Mouse (Mus musculus): ENCODE data around the gene Pars2. TPM values are rescaled to one million over a fixed set of nuclear protein-coding genes. Genes with fewer than 3 reads are reported as not detected.

Pars2 gene
- polyA plus RNA-seq, 1 experiment from 2014 or later: 13.0 TPM

DNA sequence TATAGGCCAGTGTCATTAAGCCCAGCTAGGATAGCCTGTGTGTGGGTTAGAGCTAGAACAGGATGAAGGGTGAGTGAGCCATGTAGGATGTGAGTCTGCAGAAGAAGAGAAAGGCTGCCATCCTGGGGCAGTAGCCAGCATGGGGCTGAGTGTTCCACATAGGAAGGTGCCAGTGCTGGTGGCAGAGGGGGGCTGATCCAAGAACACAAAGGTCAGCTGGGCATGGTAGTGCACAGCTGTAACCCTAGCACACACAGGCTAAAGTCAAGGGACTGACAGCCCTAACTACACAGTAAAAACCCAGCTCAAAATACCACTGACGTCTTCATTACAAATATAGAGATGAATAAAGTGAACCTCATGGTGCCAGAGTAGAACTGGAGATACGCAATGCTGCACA lies 15.7 kb downstream of the Pars2 start:
- H3K36me3 ChIP-seq: peaks cover 100% of the 10 kb centered on the region
- no peak overlapping the region for H3K4me2 ChIP-seq
- no peaks in the 10 kb centered on the region for H3K4me1 ChIP-seq
- no peak overlapping the region for H3K4me3 ChIP-seq
- WGBS: 89% methylated on average over 2 of the region's 2 CpGs
- H3K9me3 ChIP-seq: no peaks in the 10 kb centered on the region
- no peak overlapping the region for H3K27ac ChIP-seq (replicated peaks)
- no peak for ATAC-seq (ENCODE audit: extremely low read depth, insufficient number of reproducible peaks, low FRiP score, low TSS enrichment)
- no peaks in the 10 kb centered on the region for H3K27me3 ChIP-seq (replicated peaks)
- H3K9ac ChIP-seq: no peak overlapping the region

DNA sequence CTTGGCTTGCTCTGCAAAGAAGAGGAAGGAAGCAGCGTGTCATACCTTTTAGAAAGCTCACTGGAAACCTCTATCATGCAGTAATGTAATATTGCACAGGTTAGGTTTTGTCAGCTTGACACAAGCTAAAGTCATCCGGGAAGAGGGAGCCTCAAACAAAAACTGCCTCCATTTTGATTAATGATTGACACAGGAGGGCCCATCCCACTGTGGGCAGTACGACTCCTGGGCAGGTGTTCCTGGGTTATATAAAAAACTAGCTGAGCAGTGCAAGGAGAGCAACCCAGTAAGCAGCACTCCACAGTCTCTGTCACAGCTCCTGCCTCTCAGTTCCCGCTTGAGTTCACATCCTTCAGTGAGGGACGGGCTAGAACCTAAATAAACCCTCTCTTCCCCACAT lies 25.9 kb downstream of the Pars2 start:
- no peak overlapping the region for H3K4me3 ChIP-seq
- peaks cover 53% of the 10 kb centered on the region for H3K36me3 ChIP-seq
- ATAC-seq (ENCODE audit: extremely low read depth, insufficient number of reproducible peaks, low FRiP score, low TSS enrichment): no peak
- WGBS: 86% methylated on average over 5 of the region's 5 CpGs
- peaks cover 10% of the 10 kb centered on the region for H3K4me1 ChIP-seq
- no peaks in the 10 kb centered on the region for H3K9me3 ChIP-seq
- H3K9ac ChIP-seq: no peak overlapping the region
- H3K27ac ChIP-seq (replicated peaks): no peak overlapping the region
- no peaks in the 10 kb centered on the region for H3K27me3 ChIP-seq (replicated peaks)
- H3K4me2 ChIP-seq: no peak overlapping the region

DNA sequence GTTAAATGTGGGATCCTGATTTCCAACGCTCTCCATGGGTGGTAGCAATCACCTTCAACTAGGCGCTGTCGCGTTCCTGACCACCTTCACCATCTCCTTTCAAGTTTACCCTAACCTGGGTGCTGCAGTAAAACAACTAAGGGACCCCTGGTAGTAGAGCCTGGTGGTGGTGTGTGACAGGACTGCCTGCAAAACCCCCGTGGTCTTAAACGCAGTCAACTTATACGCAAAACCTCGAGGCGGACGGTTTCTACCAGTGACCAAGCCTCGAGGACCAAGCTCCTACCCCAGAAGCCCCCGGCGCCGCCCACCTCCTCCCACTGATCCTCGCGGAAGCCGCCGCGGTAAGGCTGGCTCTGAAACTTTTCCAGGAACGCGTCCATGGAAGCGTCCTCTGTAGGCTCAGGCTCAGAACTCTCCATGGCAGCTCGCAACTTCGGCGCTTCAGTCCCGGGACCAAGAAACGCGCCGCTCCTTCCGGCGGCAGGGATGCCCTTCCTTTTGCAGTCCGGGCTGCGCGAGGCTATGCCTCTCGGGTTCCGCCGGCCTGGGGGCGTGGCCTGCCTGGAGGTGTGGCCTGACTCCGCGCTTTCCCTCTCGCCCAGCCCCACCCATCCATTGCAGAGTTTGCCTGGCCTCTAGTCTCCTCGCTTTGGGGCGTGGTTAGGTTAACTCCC lies 27.7 kb downstream of the Pars2 start, which contains the start of gene Ttc4:
Gene Ttc4, minus strand, starts transcription at position 503 of the 677 bp plus-strand sequence.
- Histone ChIP-seq H3K27ac (replicated peaks) (peak within 1 kb of the TSS; percentile 72), H3K4me2 (peak within 1 kb of the TSS; percentile 94), H3K36me3 (peaks cover 35% of the 10 kb centered on the region), H3K9ac (peak within 1 kb of the TSS; percentile 95), H3K4me3 (peak within 1 kb of the TSS; percentile 90), H3K27me3 (replicated peaks) (no peaks in the 10 kb centered on the region), H3K4me1 (peaks cover 10% of the 10 kb centered on the region), H3K9me3 (no peaks in the 10 kb centered on the region)
- under 1% methylated on average over 42 of the region's 43 CpGs for WGBS
- ATAC-seq (ENCODE audit: extremely low read depth, insufficient number of reproducible peaks, low FRiP score, low TSS enrichment): peak; percentile 94

DNA sequence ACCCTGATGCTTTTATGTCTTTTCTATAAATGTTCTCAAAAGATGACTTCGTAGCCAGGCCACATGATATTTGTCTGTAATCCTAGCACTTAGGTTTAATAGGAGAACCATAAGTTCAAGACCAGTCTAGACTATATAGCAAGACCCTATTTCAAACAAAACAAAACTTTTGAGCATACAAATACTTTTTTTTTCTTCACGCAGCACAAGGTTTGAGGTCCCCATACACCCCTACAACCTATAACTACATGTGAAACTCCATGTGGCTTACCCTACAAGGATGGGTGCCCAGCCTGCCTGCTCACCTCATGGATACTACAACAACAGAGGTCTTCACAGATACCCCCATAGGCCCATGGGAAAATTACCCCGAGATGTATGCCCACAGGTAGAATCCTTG lies 28.3 kb downstream of the Pars2 start:
- no peak overlapping the region for H3K27ac ChIP-seq (replicated peaks)
- WGBS: 39% methylated on average over 3 of the region's 3 CpGs
- ATAC-seq (ENCODE audit: extremely low read depth, insufficient number of reproducible peaks, low FRiP score, low TSS enrichment): no peak

DNA sequence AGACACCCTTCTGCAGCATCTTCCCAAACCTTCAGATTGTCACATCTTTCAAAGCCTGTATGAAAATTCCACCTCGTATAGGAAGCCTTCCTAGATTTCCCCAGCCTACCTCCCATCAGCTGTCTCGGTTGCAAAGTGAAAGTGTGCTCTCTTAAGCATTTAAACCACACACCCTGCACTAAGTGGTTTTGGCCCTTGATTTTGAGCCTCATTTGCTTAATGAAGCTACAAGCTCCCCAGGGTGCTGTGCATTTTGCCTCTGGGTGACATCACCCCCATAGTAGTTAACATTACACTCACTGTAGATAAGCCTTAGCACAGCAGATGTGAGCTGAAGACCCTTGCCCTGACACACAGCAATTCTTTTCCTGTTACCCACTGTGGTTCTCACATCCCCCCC lies 30.1 kb downstream of the Pars2 start:
- no peak overlapping the region for H3K4me3 ChIP-seq
- peaks cover 10% of the 10 kb centered on the region for H3K4me1 ChIP-seq
- 45% methylated on average over 2 of the region's 2 CpGs for WGBS
- H3K9ac ChIP-seq: no peak overlapping the region
- H3K27ac ChIP-seq (replicated peaks): no peak overlapping the region
- H3K36me3 ChIP-seq: peaks cover 11% of the 10 kb centered on the region
- H3K27me3 ChIP-seq (replicated peaks): no peaks in the 10 kb centered on the region
- no peak for ATAC-seq (ENCODE audit: extremely low read depth, insufficient number of reproducible peaks, low FRiP score, low TSS enrichment)
- no peak overlapping the region for H3K4me2 ChIP-seq
- H3K9me3 ChIP-seq: no peaks in the 10 kb centered on the region

More for the DNA sequence above, 28.3 kb downstream of the Pars2 start:
- Histone ChIP-seq H3K27me3 (replicated peaks) (no peaks in the 10 kb centered on the region), H3K36me3 (peaks cover 29% of the 10 kb centered on the region), H3K4me3 (peak overlapping the region; percentile 90), H3K9me3 (no peaks in the 10 kb centered on the region), H3K4me1 (peaks cover 10% of the 10 kb centered on the region), H3K9ac (no peak overlapping the region), H3K4me2 (peak overlapping the region; percentile 94)

DNA sequence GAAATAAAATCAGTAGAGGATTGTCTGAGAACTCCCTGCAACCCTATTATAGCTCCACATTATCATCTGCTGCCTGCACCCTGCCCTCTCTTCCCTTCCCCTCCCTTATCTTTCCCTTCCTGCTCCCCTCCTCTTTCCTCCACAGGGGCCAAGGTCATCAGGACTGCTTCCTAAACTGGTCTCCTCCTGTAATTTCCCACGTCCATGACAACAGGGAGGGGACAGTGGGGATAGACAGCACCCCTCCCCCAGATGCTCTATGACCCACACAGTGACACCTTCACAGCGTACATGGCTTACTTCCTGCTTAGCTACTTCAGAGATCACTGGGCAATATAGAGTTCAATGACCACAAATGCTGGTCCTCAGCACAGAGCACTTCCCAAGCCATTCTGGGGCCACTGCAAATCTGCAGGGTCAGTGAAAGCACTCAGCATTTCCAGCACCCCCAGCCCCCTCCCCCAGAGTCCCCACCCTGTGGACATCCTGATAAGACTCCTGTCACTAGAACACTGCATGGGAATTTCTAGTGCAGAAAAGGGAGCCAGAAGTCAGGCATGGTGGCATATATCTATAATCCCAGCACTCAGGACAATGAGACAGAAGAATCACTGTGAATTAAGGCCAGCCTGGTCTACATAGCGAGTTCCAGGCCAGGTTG lies 37.9 kb downstream of the Pars2 start:
- ATAC-seq (ENCODE audit: extremely low read depth, insufficient number of reproducible peaks, low FRiP score, low TSS enrichment): 0 out of 2 replicates have a peak, but pooled peaks have one; percentile 42
- WGBS: 32% methylated on average over 3 of the region's 3 CpGs
- Histone ChIP-seq H3K36me3 (no peaks in the 10 kb centered on the region), H3K27me3 (replicated peaks) (peaks cover 12% of the 10 kb centered on the region; the same call in 1 of the 2 replicates), H3K9ac (no peak overlapping the region), H3K4me1 (peaks cover 12% of the 10 kb centered on the region; the same call in 1 of the 2 replicates), H3K27ac (replicated peaks) (peak overlapping the region; percentile 65), H3K4me3 (no peak overlapping the region), H3K9me3 (no peaks in the 10 kb centered on the region), H3K4me2 (no peak overlapping the region)

DNA sequence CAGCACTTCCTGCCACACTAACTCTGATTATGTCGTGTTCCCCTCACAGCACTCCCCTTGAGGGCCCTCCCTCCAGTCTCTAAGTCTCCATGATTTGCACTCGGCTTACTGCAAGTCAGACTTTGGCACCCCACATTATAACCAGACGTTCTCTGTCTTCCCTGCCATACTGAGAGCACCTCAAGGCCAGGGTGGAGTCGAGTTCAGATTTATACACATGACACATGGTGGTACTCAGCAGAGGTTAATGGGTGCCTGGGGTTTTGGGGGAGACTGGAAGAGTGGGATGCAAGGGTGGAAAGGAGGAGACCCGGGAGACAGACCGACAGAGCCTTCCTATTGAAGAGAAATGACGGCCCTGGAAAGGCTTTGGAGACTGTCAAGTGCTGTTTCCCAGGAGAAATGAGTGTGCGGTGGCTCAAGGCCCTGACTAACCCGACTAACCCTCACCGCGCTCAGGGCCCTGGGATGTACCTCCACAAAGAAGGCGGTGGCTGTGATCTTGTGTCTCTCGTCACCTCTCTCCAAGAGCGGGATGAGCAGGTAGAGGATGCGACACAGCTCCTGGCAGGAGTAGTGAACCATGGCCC lies 43.1 kb downstream of the Pars2 start:
- H3K36me3 ChIP-seq: no peaks in the 10 kb centered on the region
- H3K27ac ChIP-seq (replicated peaks): no peak overlapping the region
- peaks cover 42% of the 10 kb centered on the region for H3K27me3 ChIP-seq (replicated peaks)
- no peak overlapping the region for H3K4me2 ChIP-seq
- no peak for ATAC-seq (ENCODE audit: extremely low read depth, insufficient number of reproducible peaks, low FRiP score, low TSS enrichment)
- no peak overlapping the region for H3K4me3 ChIP-seq
- H3K9me3 ChIP-seq: no peaks in the 10 kb centered on the region
- no peak overlapping the region for H3K9ac ChIP-seq
- 76% methylated on average over 15 of the region's 15 CpGs for WGBS
- H3K4me1 ChIP-seq: peaks cover 2% of the 10 kb centered on the region; the same call in 1 of the 2 replicates

DNA sequence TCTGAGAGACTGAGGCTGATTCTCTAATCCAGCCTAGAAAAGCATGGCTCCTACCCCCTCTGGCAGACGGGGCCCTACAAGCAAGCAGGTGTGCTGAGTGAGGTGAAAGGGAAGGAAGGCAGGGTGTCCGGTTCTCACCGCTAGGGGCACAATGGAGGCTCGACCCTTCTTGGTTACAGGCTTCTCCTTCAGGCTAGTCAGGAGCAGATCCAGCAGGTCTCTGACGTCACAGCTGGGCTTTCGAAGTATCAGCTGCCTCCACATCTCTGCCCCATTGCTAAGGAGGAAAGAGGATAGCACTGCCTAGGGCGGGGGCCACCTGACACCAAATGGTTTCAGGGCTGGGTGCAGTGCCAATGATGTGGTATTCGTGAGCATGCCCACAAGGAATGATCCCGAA lies 49.1 kb downstream of the Pars2 start:
- Histone ChIP-seq H3K9ac (no peak overlapping the region), H3K36me3 (no peaks in the 10 kb centered on the region), H3K4me2 (no peak overlapping the region), H3K4me3 (no peak overlapping the region), H3K4me1 (peaks cover 12% of the 10 kb centered on the region), H3K27me3 (replicated peaks) (peaks cover 52% of the 10 kb centered on the region), H3K27ac (replicated peaks) (no peak overlapping the region), H3K9me3 (no peaks in the 10 kb centered on the region)
- ATAC-seq (ENCODE audit: extremely low read depth, insufficient number of reproducible peaks, low FRiP score, low TSS enrichment): no peak
- 12% methylated on average over 9 of the region's 9 CpGs for WGBS

DNA sequence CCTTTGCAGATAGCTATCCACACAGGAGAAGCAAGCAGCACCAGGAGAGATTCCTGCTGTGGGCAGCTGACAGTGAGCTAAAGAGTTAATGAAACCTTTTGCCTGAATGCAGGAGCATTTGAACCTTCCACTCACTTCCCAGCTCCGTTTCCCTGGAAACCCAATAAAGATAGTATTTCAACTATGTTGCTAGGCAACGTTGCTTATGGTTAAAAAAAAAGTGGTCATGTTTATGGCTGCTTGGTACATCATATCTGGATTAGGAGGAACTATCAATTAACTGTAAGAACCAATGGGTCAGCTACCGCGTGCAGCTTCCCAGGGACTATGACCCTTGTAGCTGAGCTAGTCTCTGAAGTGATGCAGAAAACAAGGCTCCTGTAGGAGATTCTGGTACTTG lies 49.9 kb downstream of the Pars2 start:
- H3K9me3 ChIP-seq: no peaks in the 10 kb centered on the region
- no peak overlapping the region for H3K27ac ChIP-seq (replicated peaks)
- H3K9ac ChIP-seq: no peak overlapping the region
- H3K4me3 ChIP-seq: no peak overlapping the region
- no peak overlapping the region for H3K4me2 ChIP-seq
- WGBS: 53% methylated on average over 4 of the region's 4 CpGs
- peaks cover 46% of the 10 kb centered on the region for H3K27me3 ChIP-seq (replicated peaks)
- no peaks in the 10 kb centered on the region for H3K36me3 ChIP-seq
- peaks cover 15% of the 10 kb centered on the region for H3K4me1 ChIP-seq
- ATAC-seq (ENCODE audit: extremely low read depth, insufficient number of reproducible peaks, low FRiP score, low TSS enrichment): no peak

DNA sequence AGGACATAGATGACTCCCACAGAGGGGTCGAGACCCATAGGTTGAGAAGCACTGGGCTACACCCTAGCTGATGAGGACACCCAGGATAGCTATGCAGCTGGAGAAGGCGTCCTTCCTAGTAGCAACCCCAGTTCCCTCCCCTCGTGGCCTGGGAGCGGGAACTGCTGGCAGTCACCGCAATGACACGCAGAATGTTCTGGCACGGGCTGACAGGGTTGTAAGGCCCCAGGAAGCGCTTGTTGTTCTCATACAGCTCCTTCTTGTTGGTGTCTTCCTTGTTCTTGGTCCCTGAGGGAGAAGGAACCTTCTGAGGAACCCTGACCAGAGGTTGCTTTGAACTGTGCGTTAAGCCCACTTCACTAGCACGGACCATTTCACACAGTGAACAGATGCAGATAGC lies 53.1 kb downstream of the Pars2 start:
- Histone ChIP-seq H3K36me3 (no peaks in the 10 kb centered on the region), H3K27ac (replicated peaks) (no peak overlapping the region), H3K9me3 (no peaks in the 10 kb centered on the region), H3K4me3 (no peak overlapping the region), H3K27me3 (replicated peaks) (peaks cover 39% of the 10 kb centered on the region), H3K9ac (no peak overlapping the region), H3K4me2 (no peak overlapping the region), H3K4me1 (peaks cover 24% of the 10 kb centered on the region)
- ATAC-seq (ENCODE audit: extremely low read depth, insufficient number of reproducible peaks, low FRiP score, low TSS enrichment): no peak
- 74% methylated on average over 10 of the region's 10 CpGs for WGBS

DNA sequence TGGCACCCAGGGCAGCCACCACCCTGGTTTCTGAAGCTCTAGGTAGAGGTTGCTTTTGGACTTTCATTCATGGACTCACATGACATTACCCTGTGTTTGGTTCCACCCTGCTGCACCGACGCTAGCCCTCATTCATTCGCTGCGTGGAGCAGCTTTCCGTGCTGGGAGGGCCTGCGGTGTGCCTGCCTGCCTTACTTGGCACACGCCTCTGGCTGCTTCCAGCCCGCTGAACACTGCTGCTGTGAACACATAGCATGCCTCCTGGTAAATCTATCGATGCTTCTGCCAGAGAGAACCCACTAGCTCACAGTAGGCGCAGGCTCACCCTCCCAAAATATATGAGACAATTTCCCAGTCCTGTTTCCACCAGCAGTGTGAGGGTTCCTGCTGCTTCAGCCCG lies 53.5 kb downstream of the Pars2 start:
- no peak overlapping the region for H3K4me3 ChIP-seq
- no peaks in the 10 kb centered on the region for H3K36me3 ChIP-seq
- ATAC-seq (ENCODE audit: extremely low read depth, insufficient number of reproducible peaks, low FRiP score, low TSS enrichment): no peak
- H3K27ac ChIP-seq (replicated peaks): no peak overlapping the region
- no peak overlapping the region; the same call in 1 of the 2 replicates for H3K9ac ChIP-seq
- H3K9me3 ChIP-seq: no peaks in the 10 kb centered on the region
- 59% methylated on average over 11 of the region's 11 CpGs for WGBS
- H3K4me2 ChIP-seq: no peak overlapping the region
- H3K4me1 ChIP-seq: peaks cover 24% of the 10 kb centered on the region
- peaks cover 42% of the 10 kb centered on the region for H3K27me3 ChIP-seq (replicated peaks)
